Mouse (Mus musculus) T-helper 2 cell (primary cell): ENCODE measurements around the gene Sptbn4.

Experiments used
- in situ Hi-C: fragments of 300-600 bp; cut with MboI, MseI; formaldehyde crosslinking; loops from one replicate; pipeline ENCODE4 v1.15.1; 2025; ENCODE audit warnings: high pct_unique_total_duplicates

The Sptbn4 gene

DNA sequence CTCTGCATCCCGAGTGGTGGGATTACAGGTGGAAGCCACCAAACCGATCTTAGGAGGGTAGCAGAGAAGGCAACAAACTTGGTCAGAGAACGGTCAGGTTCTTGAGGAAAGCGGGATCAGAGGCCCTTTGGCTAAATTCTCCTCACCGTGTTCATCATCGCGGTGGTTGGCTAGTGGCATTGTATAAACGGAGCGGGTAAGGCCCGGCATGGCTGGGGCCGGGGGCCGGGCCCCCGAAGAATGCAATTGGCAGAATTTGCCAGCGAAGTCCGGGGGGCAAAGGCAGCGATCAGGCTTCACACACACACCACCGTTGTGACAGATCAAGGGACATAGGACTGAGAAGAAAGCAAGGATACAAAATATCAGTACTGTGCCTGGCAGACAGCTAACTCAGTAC is 117.5 kb downstream of the Sptbn4 start:
- in situ Hi-C loops: loop anchor here (10.0 to 25.0 kb wide), 3 partner anchors 65 to 1943 kb away; partner anchors contain the start of genes Hipk4 and Lipe

GRCm38 (mm10) chr7:27329326-27329947 is 118.0 kb downstream of the Sptbn4 start:
- in situ Hi-C loops: loop anchor here (25.0 kb wide), 1 partner anchor 1942 kb away; the partner anchor contains the start of gene Lipe

DNA sequence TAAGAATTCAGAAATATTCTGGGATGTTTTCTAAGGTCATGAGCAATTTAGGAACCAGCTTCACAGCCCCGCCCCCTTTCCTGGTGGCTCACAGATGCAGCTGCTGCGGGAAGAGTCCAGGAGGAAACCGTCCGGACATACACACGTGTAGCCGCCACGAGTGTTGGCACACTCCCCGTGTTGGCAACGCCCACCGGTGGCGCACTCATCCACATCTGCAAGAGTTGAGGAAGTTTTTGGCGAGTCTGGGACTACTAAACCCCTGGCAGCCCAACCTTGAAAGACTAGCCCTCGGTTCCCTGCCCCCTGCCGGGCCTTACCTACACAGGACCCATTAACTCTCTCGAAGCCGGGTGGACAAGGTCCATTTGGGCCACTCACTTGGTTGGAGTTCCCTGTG is 118.8 kb downstream of the Sptbn4 start:
- in situ Hi-C loops: loop anchor here (25.0 kb wide), 1 partner anchor 1941 kb away; the partner anchor contains the start of gene Lipe

DNA sequence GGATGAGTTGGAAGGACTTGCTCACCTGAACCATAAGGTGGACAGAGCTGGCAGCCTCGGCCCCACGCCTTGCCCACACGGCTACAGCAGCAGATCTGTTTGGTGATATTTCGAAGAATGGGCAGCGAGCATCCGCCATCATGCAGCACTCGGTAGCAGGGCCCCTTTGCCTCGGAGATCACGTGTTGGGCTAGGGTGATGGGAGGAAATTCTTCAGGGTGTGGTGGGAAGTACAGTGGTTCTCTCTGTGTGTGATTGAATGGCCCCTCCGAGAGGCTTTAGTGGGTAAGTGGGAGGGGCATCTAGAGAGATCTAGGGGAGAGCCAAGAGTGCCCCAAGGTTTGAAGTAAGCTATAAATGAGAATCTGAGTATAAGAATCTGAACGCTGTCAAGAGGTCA is 119.3 kb downstream of the Sptbn4 start:
- in situ Hi-C loops: loop anchor here (25.0 kb wide), 1 partner anchor 1941 kb away; the partner anchor contains the start of gene Lipe

- in situ Hi-C loops: loop anchor here (25.0 kb wide), 1 partner anchor 1940 kb away; the partner anchor contains the start of gene Lipe
These were observed 120.0 kb downstream of the Sptbn4 start for GRCm38 (mm10) chr7:27327500-27327899.

DNA sequence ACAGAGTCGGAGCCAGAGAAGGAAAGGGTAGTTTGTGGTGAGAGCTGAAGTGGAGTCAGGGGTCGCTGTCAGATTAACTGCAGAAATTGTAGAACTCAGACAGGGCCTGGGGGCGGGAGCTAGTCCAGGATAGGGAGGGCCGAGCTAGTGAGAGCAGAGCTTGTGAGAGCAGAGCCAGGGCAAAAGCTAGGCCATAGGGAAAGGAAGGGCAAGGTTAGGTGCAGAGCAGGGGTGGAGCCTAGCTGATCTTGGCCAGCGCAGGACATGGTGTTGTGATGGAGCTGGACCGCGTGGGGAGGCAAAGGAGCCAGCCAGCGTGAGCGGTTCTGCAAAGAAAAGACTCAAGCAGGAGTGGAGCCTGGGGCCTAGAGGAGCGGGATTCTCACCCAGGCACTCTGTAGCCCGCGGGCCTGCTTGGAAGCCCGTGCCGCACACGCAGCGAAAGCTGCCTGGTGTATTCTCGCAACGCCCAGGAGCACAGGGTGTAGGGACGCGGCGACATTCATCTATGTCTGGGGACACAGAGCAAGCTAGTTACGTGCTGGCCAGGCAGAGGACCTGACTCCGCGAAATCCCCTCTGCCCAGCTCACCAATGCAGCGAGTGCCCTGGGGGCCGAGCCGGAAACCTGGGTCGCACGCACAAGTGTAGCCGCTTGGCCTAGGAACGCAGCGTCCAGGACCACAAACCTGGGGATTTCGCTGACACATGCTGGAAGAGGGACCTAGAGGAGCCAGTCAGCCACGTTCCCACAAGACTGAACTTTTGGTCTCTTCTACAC is 121.2 kb downstream of the Sptbn4 start:
- in situ Hi-C loops: loop anchor here (25.0 kb wide), 1 partner anchor 1939 kb away; the partner anchor contains the start of gene Lipe

- in situ Hi-C loops: loop anchor here (25.0 kb wide), 1 partner anchor 1938 kb away; the partner anchor contains the start of gene Lipe
These were observed 121.8 kb downstream of the Sptbn4 start for GRCm38 (mm10) chr7:27325697-27326096.

DNA sequence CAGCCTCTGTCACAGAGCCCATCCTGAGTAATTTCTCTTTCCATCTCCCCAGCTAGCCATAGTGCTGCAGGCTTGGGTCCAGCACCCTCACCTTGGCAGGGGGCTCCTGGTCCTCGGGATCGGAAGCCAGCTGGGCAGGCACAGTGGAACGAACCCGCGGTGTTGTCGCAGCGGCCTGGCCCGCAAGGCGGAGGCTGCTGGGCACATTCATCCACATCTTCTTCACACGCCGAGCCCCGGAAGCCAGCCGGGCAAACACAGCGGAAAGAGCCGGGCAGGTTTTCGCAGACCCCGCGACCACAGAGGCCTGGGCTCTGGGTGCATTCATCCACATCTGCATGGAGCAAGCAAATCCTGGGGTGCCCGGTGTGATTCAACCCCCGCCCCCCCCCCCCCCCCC is 122.6 kb downstream of the Sptbn4 start:
- in situ Hi-C loops: loop anchor here (25.0 kb wide), 1 partner anchor 1938 kb away; the partner anchor contains the start of gene Lipe

GRCm38 (mm10) chr7:27324161-27324560 is 123.3 kb downstream of the Sptbn4 start:
- in situ Hi-C loops: no loop called here

- in situ Hi-C loops: no loop called here
These were observed 124.5 kb downstream of the Sptbn4 start for GRCm38 (mm10) chr7:27323001-27323400.

DNA sequence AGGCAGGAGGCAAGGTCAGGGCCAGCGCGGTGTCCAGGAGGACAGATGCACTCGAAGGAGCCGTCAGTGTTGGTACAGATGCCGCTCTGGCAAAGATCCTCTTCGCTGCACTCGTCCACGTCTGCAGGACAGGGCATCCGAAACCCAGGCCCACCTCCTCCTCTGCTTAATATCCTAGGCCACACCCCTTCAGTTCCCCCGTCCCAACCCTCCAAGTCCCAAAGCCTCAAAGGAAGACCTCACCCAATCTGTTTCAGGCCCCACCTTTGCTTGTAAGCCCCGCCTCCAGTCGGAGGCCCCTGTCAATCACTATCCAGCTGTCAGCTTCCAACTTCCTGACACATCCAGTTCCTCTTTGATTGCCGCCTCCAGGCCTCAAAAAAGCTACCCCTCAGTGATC is 125.2 kb downstream of the Sptbn4 start:
- in situ Hi-C loops: no loop called here

DNA sequence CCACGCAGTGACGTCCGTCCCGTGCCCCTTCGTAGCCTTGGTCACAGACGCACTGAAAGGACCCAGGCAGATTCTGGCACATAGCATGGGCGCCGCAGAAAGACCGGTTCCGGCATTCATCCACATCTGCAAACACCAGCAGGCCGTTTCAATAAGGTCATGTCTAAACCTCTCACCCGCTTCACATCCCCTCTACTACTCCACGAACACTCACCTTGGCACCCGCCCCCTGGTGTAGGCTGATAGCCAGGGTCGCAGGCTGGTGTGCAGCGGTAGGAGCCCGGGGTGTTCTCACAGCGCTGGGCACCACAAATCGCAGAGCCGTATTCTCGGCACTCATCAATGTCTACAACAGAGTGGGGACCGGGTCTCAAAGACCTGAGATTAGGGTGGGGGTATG is 128.1 kb downstream of the Sptbn4 start:
- in situ Hi-C loops: no loop called here

GRCm38 (mm10) chr7:27315958-27316357 is 131.5 kb downstream of the Sptbn4 start:
- in situ Hi-C loops: no loop called here

GRCm38 (mm10) chr7:27314393-27314792 is 133.1 kb downstream of the Sptbn4 start:
- in situ Hi-C loops: no loop called here

GRCm38 (mm10) chr7:27311651-27312284 is 135.7 kb downstream of the Sptbn4 start:
- in situ Hi-C loops: no loop called here

DNA sequence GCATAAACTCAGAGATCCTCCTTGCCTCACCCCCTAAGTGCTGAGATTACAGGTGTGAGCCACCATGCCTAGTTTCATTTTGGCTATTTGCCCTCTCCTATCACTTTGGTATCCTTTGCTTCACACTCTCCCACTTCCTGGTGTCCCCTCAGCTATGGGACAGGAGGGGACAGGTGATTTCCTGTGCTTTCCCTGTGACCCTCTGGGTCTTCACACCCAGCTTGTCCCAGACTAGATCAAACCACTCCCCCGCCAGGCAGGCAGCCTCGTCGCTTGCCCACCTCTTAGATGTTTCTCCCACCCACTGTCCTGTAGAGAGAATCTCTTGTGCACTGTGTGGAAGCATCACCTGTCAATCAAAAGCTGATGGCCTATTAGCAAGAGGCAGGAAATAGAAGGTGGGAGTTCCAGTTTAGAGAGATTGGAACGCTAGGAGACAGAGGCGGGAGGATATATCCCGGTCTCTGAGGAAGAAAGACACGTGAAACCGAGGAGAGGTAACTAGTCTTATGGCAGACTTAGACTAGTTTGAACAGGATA is 136.4 kb downstream of the Sptbn4 start:
- in situ Hi-C loops: no loop called here

- in situ Hi-C loops: no loop called here
These were observed 137.2 kb downstream of the Sptbn4 start for GRCm38 (mm10) chr7:27310306-27310705.

DNA sequence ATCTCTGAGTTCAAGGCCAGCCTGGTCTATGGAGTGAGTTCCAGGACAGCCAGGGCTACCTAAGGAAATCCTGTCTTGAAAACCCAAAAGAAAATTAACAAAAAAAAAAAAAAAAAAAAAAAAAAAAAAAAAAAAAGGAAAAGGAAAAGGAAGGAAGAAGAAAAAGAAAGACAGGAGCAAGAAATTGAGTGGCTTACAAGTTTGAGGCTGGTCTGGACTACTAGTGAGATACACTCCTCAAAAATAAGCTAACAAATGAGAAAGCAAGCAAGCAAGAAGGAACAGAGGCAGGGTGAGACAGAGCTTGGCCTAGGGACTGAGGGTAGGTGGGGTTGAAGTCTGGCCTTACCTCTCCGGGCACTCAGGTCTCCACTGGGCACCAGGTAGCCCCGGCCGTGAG is 137.7 kb downstream of the Sptbn4 start:
- in situ Hi-C loops: no loop called here

- in situ Hi-C loops: no loop called here
These were observed 138.5 kb downstream of the Sptbn4 start for GRCm38 (mm10) chr7:27308821-27309549.

- in situ Hi-C loops: no loop called here
These were observed 139.9 kb downstream of the Sptbn4 start for GRCm38 (mm10) chr7:27307551-27307950.
